Mouse (Mus musculus) olfactory bulb, adult 2 months (tissue): ENCODE measurements at regions not wholly inside any gene's neighbourhood (a gene's known extent, or its start where the extent isn't known, plus 50 kb on each side); places are given as distances from the start of the nearest gene placed in this dataset.

Experiments used
- H3K27ac ChIP-seq: fragments of 200-500 bp; 2 replicates; pipeline ENCODE4 v1.5.1; 2012; ENCODE audit warnings: low read depth, low read length; ENCODE audit not compliant: insufficient read depth
- H3K4me1 ChIP-seq: fragments of 200-500 bp; 2 replicates; pipeline ENCODE4 v1.6.1; 2012; ENCODE audit warnings: low read length; ENCODE audit not compliant: control insufficient read depth, insufficient read depth
- H3K4me3 ChIP-seq: fragments of 200-500 bp; 2 replicates; pipeline ENCODE4 v1.5.1; 2012; ENCODE audit warnings: mild to moderate bottlenecking, low read depth, low read length, moderate library complexity; ENCODE audit not compliant: insufficient read depth
- CTCF ChIP-seq: fragments of 200-500 bp; IDR thresholded peaks from 2 replicates; pipeline ENCODE4 v1.5.1; 2012; ENCODE audit warnings: low read depth, mild to moderate bottlenecking, low read length, moderate library complexity; ENCODE audit not compliant: insufficient read depth
- POLR2A ChIP-seq: fragments of 200-500 bp; IDR thresholded peaks from 2 replicates; pipeline ENCODE4 v1.6.1; 2012; ENCODE audit warnings: mild to moderate bottlenecking, low read depth, low read length, moderate library complexity; ENCODE audit not compliant: insufficient read depth
- WGBS: fragments of 180-500 bp; shearing (Covaris S2); methylation state at CpG from one replicate; pipeline ENCODE4 v1.1.7; 2018; 5-methylcytosine and 5-hydroxymethylcytosine counted together

DNA sequence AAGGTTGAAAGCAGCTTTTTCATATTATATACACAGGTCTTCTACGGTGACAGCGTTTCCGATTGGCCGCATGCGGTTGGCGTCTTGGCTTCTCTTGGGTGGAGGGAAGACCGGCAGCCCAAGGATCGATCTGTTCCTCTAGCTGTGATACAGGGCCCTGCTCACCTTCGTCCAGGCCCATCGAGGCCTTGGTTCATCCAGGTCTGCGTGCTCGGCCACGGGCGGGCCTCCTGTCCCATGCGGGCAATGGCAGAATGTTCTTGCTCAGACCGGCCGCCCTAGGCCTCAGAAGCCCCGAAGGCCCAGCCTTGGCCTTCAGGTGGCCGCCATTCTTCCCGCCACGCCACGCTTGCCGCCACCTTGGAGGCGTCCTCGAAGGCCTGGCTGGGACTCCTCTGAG lies 194.4 kb upstream of the Ppp6c start:
- 97% methylated on average over 25 of the region's 25 CpGs for WGBS
- Histone ChIP-seq H3K4me1 (no peaks in the 10 kb centered on the region), H3K4me3 (no peak overlapping the region), H3K27ac (no peak overlapping the region)
- no peak for TF ChIP-seq CTCF
- no peak for TF ChIP-seq POLR2A

DNA sequence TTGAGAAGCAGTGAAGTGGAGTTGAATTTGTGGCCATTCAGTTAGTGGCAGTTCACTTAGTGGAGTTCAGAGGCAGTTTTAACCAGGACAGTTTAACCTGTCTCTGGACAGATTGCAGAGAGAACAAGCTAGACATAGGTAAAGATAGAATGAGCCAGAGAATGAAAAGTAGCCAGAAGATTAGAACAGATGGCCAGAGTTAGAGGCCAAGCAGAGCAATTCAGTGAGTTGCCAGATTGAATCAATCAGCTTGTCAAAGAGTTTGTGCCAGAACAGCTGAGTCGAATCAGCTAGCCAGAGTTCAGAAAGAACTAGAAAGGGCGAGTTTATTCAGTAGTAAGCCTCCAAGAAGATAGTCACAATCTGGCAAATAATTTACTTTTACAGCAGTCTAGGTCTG lies 174.1 kb upstream of the Ppp6c start:
- no peak overlapping the region for H3K27ac ChIP-seq
- 39% methylated on average over 2 of the region's 2 CpGs for WGBS
- no peak for TF ChIP-seq POLR2A
- no peak for TF ChIP-seq CTCF
- H3K4me3 ChIP-seq, result no peak overlapping the region
- no peaks in the 10 kb centered on the region for H3K4me1 ChIP-seq

DNA sequence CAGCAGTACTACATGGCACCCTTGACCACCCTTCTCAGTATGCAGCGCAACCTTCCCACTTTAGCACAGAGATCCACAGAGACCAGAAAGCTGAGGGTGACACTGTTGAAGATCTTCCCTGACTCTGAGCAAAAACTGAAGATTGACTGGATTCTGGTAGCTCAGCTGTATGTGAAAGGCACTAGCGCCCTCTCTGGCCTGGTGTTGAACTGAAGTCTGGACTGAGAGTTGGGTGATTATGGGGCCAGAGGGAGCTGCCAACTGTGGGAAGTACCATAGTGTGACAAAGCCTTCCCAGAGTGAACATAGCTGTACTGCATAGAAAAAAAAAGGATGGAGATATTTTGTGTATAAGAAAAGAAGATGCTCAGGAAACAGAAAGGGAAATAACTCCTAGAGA lies 173.3 kb upstream of the Ppp6c start:
- Histone ChIP-seq H3K4me3 (no peak overlapping the region), H3K4me1 (no peaks in the 10 kb centered on the region), H3K27ac (no peak overlapping the region)
- no peak for TF ChIP-seq POLR2A
- no peak for TF ChIP-seq CTCF
- 79% methylated on average over 2 of the region's 2 CpGs for WGBS

DNA sequence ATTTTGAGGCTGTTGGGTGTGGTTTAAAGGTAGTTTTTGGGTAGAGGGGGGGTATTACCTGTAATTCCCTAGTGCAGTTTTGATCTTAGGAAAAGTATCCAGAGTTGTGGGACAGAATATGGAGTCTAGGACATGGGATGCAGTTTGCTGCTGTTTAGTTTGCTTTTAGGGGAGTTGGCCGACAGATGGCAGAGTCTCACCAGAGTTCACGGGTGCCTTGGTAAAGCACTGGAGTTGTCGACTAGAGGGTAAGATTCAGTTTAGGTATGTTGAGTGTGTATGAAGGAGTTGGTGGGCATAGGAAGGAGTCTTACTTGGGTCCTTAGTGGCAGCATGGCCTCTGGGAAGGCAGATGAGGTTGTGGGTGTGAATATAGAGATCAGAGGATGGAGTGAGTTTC lies 168.4 kb upstream of the Ppp6c start:
- WGBS, result 67% methylated on average over 3 of the region's 3 CpGs
- no peak for TF ChIP-seq CTCF
- TF ChIP-seq POLR2A, result no peak
- H3K27ac ChIP-seq, result no peak overlapping the region
- no peaks in the 10 kb centered on the region for H3K4me1 ChIP-seq
- no peak overlapping the region for H3K4me3 ChIP-seq

DNA sequence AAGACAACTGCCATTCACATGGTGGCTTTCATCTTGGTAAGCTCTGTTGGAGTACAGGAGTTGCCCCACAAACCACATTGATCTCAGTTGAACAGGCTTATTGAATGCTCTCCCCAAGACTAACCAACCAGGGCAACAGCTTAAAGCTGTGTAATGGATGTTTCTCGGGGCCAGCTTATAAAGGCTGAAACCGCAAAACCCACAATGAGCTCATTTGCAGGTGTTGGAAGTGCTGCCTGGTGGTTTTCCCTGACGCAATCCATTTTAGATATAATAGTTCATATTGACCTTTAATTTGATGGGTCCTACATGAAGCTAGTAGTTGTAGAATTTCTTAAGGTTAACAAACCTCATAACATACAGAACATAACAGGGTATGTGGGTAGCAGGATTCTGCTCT lies 151.0 kb upstream of the Ppp6c start:
- H3K4me3 ChIP-seq, result no peak overlapping the region
- 89% methylated on average over 3 of the region's 3 CpGs for WGBS
- H3K27ac ChIP-seq, result no peak overlapping the region
- no peaks in the 10 kb centered on the region for H3K4me1 ChIP-seq
- TF ChIP-seq CTCF, result no peak
- no peak for TF ChIP-seq POLR2A

DNA sequence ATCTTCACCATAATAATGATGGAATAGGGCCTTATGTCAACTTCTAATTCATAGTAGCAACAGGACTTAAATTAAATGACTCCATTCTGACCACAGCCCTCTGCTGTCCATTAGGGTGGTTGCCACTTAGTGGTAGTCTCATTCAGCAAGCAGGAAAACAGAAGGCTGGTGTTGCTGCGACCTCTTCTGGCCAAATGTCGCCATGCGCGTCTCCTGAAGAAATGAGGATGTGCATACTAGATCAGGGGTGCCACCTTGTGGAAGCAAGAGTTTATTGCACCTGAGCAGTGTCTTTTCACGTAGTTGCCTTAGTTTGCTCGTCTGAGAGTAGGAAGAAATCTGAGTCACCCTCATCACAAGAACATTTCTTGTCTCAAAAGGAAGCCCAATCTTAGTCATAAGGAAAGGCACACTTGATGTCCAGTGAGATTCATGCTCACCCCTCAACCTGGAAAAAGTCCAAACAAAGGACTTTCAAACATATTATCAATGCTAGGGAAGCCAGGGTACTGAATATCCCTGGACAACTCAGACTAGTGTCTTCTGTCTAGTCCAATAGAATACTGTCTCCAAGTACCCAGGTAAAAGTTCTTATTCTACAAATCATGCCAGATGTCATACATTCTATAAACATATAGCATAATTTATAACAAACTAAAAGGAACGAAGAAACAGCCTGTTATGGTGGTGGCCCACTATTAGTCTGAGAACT lies 147.0 kb upstream of the Ppp6c start:
- peak; percentile 93 for TF ChIP-seq CTCF
- TF ChIP-seq POLR2A, result no peak
- H3K4me3 ChIP-seq, result no peak overlapping the region
- WGBS, result 15% methylated on average over 7 of the region's 7 CpGs
- H3K27ac ChIP-seq, result no peak overlapping the region
- no peaks in the 10 kb centered on the region for H3K4me1 ChIP-seq

DNA sequence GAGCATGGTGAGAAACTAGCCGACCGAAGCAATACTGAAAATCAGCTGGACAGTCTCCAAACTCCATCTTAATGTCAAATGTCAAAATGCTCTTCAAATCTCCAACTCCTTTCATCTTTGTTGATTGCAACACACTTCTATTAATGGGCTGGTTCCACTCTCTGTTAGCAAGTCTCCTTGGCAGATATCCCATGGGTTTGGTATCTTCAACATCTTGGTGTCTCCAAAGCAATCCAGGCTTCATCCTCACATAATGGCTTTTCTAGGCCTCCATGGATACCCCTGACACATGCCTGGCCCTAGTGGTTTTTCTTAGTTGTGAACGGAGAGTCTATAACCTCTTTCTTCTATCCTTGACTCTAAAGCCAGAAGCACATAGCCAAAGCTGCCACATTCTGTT lies 118.0 kb upstream of the Ppp6c start:
- no peak for TF ChIP-seq CTCF
- no peak for TF ChIP-seq POLR2A
- Histone ChIP-seq H3K4me1 (no peaks in the 10 kb centered on the region), H3K27ac (no peak overlapping the region), H3K4me3 (no peak overlapping the region)
- 90% methylated on average over 3 of the region's 3 CpGs for WGBS

DNA sequence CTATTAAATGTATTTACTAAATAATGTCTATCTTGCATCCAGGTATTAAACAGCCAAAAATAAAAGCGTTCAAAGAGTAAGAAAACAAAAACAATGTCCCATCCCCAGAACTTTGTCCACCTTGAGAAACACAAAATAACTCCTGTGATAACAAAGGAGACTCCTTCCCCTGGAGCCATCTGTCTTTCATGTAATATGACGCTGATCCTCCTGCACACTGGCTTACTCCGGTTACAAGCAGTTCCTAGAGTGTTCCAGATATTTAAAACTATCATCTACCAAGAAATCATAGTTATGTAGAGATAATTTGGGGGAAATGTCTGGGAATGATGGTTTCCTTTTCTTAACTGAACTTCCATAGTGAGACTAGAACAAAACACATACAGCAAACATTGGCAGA lies 114.2 kb upstream of the Ppp6c start:
- Histone ChIP-seq H3K4me1 (no peaks in the 10 kb centered on the region), H3K4me3 (no peak overlapping the region), H3K27ac (no peak overlapping the region)
- 71% methylated on average over 3 of the region's 3 CpGs for WGBS
- TF ChIP-seq CTCF (no peak), POLR2A (no peak)

DNA sequence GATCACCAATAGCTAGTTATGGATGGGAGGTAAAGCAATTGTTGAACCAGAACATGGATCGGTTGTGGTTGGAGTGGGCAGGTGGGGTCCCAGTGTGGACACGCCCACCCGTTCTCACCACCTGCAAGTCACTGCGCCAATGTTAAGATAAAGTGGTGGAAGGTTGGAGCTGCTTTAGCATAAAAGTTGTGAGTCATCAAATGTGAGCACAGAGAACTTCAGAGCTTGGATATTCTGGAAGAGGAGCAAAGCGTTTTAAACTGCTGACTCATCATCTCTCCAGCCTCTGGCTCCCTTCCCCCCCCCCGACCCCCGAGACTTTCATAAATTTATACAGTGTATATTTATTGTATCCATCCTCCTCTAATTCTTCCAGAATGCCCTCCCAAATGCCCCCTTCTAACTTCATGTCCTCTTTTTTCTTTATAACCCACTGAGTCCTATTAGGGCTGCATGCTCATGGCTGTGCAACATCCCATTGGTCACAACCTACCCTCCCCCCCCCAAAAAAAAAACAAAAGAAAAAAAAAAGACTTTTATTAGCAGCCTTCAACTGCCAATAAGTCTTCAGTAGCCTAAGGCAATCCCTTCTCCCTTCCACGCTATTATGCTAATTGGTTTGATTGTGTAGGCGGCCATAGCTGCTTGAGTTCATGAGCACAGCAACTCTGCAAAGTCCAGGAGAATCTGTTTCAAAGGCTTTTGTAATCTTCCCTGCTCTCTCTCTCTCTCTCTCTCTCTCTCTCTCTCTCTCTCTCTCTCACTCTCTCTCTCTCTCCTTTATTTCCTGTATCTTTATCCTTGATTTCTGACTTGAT lies 112.8 kb upstream of the Ppp6c start:
- 66% methylated on average over 9 of the region's 9 CpGs for WGBS
- Histone ChIP-seq H3K4me1 (no peaks in the 10 kb centered on the region), H3K4me3 (no peak overlapping the region), H3K27ac (no peak overlapping the region)
- TF ChIP-seq POLR2A (no peak), CTCF (no peak)
